Mouse (Mus musculus): Measurements from ENCODE around the gene Fam71d.

- TF ChIP-seq CTCF (IDR thresholded peaks at IDR 0.05; ENCODE audit: borderline replicate concordance, extremely low read depth, insufficient read depth, insufficient read length) (no peak), POLR2A (IDR thresholded peaks at IDR 0.05; ENCODE audit: borderline replicate concordance, extremely low read depth, insufficient read depth, insufficient read length, poor library complexity, severe bottlenecking) (no peak)
Observed at GRCm38 (mm10) chr12:78681048-78681447, 10.3 kb upstream of the Fam71d start.

Data from brain, embryonic 14.5 days (tissue).